Mouse (Mus musculus): ENCODE data around the gene Nlgn1.

Gene Nlgn1

GRCm38 (mm10) chr3:26194970-26195369 lies 137.3 kb downstream of the Nlgn1 start:
- DNase-seq, result no peak

GRCm38 (mm10) chr3:26181013-26181412 lies 151.2 kb downstream of the Nlgn1 start:
- no peak for DNase-seq

GRCm38 (mm10) chr3:26175371-26175770 lies 156.9 kb downstream of the Nlgn1 start:
- no peak for DNase-seq

- no peak for DNase-seq
Observed at GRCm38 (mm10) chr3:26174257-26174656, 158.0 kb downstream of the Nlgn1 start.

- no peak for DNase-seq
Observed at GRCm38 (mm10) chr3:26173613-26174012, 158.6 kb downstream of the Nlgn1 start.

GRCm38 (mm10) chr3:26166711-26167110 lies 165.5 kb downstream of the Nlgn1 start:
- no peak for DNase-seq

- DNase-seq, result peak; percentile 75
Observed at GRCm38 (mm10) chr3:26153782-26154181, 178.5 kb downstream of the Nlgn1 start.

GRCm38 (mm10) chr3:26153036-26153741 lies 179.1 kb downstream of the Nlgn1 start:
- peak; percentile 47 for DNase-seq

GRCm38 (mm10) chr3:26152510-26153035 lies 179.7 kb downstream of the Nlgn1 start:
- peak; percentile 68 for DNase-seq

- no peak for DNase-seq
Observed at GRCm38 (mm10) chr3:26151351-26152020, 180.8 kb downstream of the Nlgn1 start.

GRCm38 (mm10) chr3:26146174-26146573 lies 186.1 kb downstream of the Nlgn1 start:
- DNase-seq, result no peak

- DNase-seq, result no peak
Observed at GRCm38 (mm10) chr3:26145441-26145840, 186.8 kb downstream of the Nlgn1 start.

GRCm38 (mm10) chr3:26141590-26141989 lies 190.7 kb downstream of the Nlgn1 start:
- peak; percentile 91 for DNase-seq

- DNase-seq, result no peak
Observed at GRCm38 (mm10) chr3:26134839-26135651, 197.2 kb downstream of the Nlgn1 start.

- no peak for DNase-seq
Observed at GRCm38 (mm10) chr3:26130919-26131318, 201.3 kb downstream of the Nlgn1 start.

GRCm38 (mm10) chr3:26129455-26129854 lies 202.8 kb downstream of the Nlgn1 start:
- no peak for DNase-seq

GRCm38 (mm10) chr3:26117071-26117470 lies 215.2 kb downstream of the Nlgn1 start:
- no peak for DNase-seq

- no peak for DNase-seq
Observed at GRCm38 (mm10) chr3:26106361-26106760, 225.9 kb downstream of the Nlgn1 start.

GRCm38 (mm10) chr3:26105528-26105927 lies 226.7 kb downstream of the Nlgn1 start:
- DNase-seq, result no peak

- no peak for DNase-seq
Observed at GRCm38 (mm10) chr3:26102271-26102670, 230.0 kb downstream of the Nlgn1 start.

- no peak for DNase-seq
Observed at GRCm38 (mm10) chr3:26095551-26095950, 236.7 kb downstream of the Nlgn1 start.

- DNase-seq, result no peak
Observed at GRCm38 (mm10) chr3:26069366-26069765, 262.9 kb downstream of the Nlgn1 start.

- DNase-seq, result peak; percentile 11
Observed at GRCm38 (mm10) chr3:26050769-26051168, 281.5 kb downstream of the Nlgn1 start.

All from cerebellum, adult 9-11 months (tissue).